Mouse (Mus musculus) forebrain, embryonic 10.5 days (tissue): Measurements from ENCODE around the gene Tex45. TPM values are rescaled to one million over a fixed set of nuclear protein-coding genes. Genes with fewer than 3 reads are reported as not detected.

Source experiments
- DNase-seq: peaks from one replicate; pipeline ENCODE4 v3.0.0-alpha.2; 2017; ENCODE audit warnings: low spot score; ENCODE audit errors: extremely low spot score
- H3K27ac ChIP-seq: fragments of 300-500 bp; sonication (generic); 2 replicates; pipeline ENCODE4 v1.5.1; 2016; ENCODE audit warnings: mild to moderate bottlenecking
- H3K27me3 ChIP-seq: fragments of 300-500 bp; sonication (generic); 2 replicates; pipeline ENCODE4 v1.6.1; 2016; ENCODE audit warnings: mild to moderate bottlenecking; ENCODE audit not compliant: poor library complexity, severe bottlenecking
- H3K36me3 ChIP-seq: fragments of 300-500 bp; sonication (generic); replicated peaks from 2 replicates; pipeline ENCODE4 v1.6.1; 2016; ENCODE audit warnings: mild to moderate bottlenecking, moderate library complexity
- H3K4me1 ChIP-seq: fragments of 300-500 bp; sonication (generic); 2 replicates; pipeline ENCODE4 v1.6.1; 2016
- H3K4me3 ChIP-seq: fragments of 300-500 bp; sonication (generic); 2 replicates; pipeline ENCODE4 v1.5.1; 2016; ENCODE audit warnings: mild to moderate bottlenecking, moderate library complexity
- H3K9me3 ChIP-seq: fragments of 300-500 bp; sonication (generic); 2 replicates; pipeline ENCODE4 v1.6.1; 2016; ENCODE audit warnings: mild to moderate bottlenecking, moderate library complexity
- WGBS: fragments of 180-500 bp; shearing (Covaris S2); methylation state at CpG from one replicate; pipeline ENCODE4 v1.1.7; 2016; 5-methylcytosine and 5-hydroxymethylcytosine counted together
- polyA plus RNA-seq: library from polyadenylated mRNA; unstranded; fragments of >200 nt; fragmentation: Nextera tagmentation; extraction: Ambion mirVana; gene quantifications from 2 replicates; pipeline ENCODE4 v1.2.1, GENCODE M21; 2016

Tex45 gene
- not detected in 2 replicates for polyA plus RNA-seq

- DNase-seq: no peak
- no peak within 1 kb of the TSS for H3K4me3 ChIP-seq
- H3K27me3 ChIP-seq: peaks cover 7% of the 10 kb centered on the region
- H3K9me3 ChIP-seq: no peaks in the 10 kb centered on the region
- no peaks in the 10 kb centered on the region for H3K36me3 ChIP-seq
- H3K27ac ChIP-seq: no peak within 1 kb of the TSS
- H3K4me1 ChIP-seq: peaks cover 11% of the 10 kb centered on the region
These were observed at the start of gene Tex45 for GRCm38 (mm10) chr8:3470562-3470961. Tex45 (plus strand) TSS chr8:3470862.

- H3K4me1 ChIP-seq: peaks cover 23% of the 10 kb centered on the region
- no peak overlapping the region for H3K27ac ChIP-seq
- H3K36me3 ChIP-seq: no peaks in the 10 kb centered on the region
- no peak for DNase-seq
- WGBS: 91% methylated on average over 5 of the region's 5 CpGs
- H3K27me3 ChIP-seq: no peaks in the 10 kb centered on the region
- H3K9me3 ChIP-seq: no peaks in the 10 kb centered on the region
- H3K4me3 ChIP-seq: no peak overlapping the region
These were observed 49.2 kb upstream of the Tex45 start for GRCm38 (mm10) chr8:3421507-3421906.

DNA sequence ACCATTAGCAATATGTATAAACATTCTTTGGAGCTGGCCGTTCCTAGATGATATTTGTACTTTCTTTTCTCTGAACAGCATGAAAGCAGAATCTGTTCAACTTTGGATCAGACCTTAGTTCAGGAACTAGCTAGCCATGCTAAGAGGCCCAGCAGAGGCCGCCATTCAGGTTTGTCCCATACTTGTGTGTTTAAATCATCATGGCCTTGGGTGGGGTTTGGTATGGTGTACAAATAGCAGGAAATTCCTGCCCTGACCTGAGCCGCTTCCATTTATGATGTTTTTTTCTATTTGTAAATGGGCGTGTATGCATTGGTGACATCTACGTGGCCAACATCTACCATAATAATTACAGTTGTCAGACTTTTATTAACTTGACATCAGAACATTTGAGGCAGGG, 45.4 kb upstream of the Tex45 start:
- no peaks in the 10 kb centered on the region for H3K4me1 ChIP-seq
- DNase-seq: no peak
- WGBS: 93% methylated on average over 5 of the region's 5 CpGs

DNA sequence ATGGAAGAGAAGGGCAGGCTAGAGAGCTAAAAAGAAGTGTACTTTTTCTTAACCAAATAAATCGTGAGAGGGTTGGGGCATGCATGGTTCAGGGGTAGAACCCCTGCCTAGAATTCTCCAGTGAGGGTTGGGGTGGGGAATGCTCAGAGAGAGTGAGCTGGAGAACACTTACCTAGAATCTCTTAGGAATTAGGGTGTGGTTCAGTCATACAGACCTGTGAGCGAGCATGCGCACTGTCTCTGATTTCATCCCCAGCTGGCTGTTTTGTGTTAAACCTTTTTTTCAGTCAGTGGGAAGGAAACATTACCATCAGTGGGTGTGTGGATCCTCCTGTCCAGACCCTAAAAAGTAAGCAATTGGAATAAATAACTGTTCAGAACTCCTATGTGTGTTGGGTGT, 44.5 kb upstream of the Tex45 start:
- no peaks in the 10 kb centered on the region for H3K9me3 ChIP-seq
- peaks cover 42% of the 10 kb centered on the region for H3K36me3 ChIP-seq
- no peak for DNase-seq
- no peaks in the 10 kb centered on the region for H3K4me1 ChIP-seq
- 90% methylated on average over 3 of the region's 3 CpGs for WGBS
- H3K27ac ChIP-seq: no peak overlapping the region
- no peak overlapping the region for H3K4me3 ChIP-seq
- no peaks in the 10 kb centered on the region for H3K27me3 ChIP-seq

More for the DNA sequence above, 45.4 kb upstream of the Tex45 start:
- Histone ChIP-seq H3K27me3 (no peaks in the 10 kb centered on the region), H3K4me3 (no peak overlapping the region), H3K27ac (no peak overlapping the region), H3K36me3 (peaks cover 32% of the 10 kb centered on the region), H3K9me3 (no peaks in the 10 kb centered on the region)

DNA sequence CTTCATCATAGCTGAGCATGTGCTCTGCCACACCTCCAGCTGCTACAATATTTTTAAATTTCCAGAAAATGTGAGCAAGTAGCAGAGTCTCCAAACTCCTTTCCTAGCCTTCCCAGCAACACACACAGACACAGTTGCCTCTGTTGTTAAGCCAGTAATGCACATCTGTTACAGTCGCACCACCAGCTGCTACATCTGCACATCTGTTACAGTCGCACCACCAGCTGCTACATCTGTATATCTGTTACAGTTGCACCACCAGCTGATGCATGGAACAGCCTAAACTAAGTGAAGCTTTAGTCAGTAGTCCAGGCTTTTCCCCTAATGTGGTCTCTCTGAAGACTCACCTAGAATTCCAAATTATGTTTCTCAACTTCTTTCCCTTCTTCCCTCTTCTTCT, 42.2 kb upstream of the Tex45 start:
- no peaks in the 10 kb centered on the region for H3K4me1 ChIP-seq
- H3K9me3 ChIP-seq: no peaks in the 10 kb centered on the region
- H3K4me3 ChIP-seq: no peak overlapping the region
- no peak overlapping the region for H3K27ac ChIP-seq
- peaks cover 64% of the 10 kb centered on the region for H3K36me3 ChIP-seq
- no peak for DNase-seq
- no peaks in the 10 kb centered on the region for H3K27me3 ChIP-seq
- WGBS: 87% methylated on average over 2 of the region's 2 CpGs

- Histone ChIP-seq H3K27me3 (no peaks in the 10 kb centered on the region), H3K4me3 (no peak overlapping the region), H3K27ac (no peak overlapping the region), H3K36me3 (peaks cover 79% of the 10 kb centered on the region), H3K4me1 (no peaks in the 10 kb centered on the region), H3K9me3 (no peaks in the 10 kb centered on the region)
- DNase-seq: no peak
- 90% methylated on average over 2 of the region's 2 CpGs for WGBS
These were observed 40.7 kb upstream of the Tex45 start for GRCm38 (mm10) chr8:3429966-3430365.

DNA sequence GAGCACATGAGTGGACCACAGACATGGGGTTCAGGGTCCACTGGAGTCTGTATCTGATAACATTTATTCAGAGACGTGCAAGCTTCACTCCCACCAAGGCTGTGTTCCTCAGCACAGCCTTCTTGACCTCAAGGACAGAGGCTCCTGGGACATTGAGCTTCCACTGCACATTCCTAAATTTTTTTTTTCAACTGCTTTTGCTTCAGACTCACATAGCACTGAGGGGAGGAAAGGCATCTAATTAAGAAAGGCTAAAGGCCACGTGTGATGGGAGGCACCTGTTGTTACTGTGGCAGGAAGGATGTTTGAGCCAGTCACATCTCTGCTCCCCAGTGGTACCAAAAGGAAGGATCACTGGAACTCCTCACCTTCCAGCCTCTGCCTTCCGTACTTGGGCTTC, 39.5 kb upstream of the Tex45 start:
- no peaks in the 10 kb centered on the region for H3K27me3 ChIP-seq
- no peaks in the 10 kb centered on the region for H3K4me1 ChIP-seq
- H3K27ac ChIP-seq: no peak overlapping the region
- H3K4me3 ChIP-seq: no peak overlapping the region
- WGBS: 82% methylated on average over 3 of the region's 3 CpGs
- no peaks in the 10 kb centered on the region for H3K9me3 ChIP-seq
- no peak for DNase-seq
- H3K36me3 ChIP-seq: peaks cover 89% of the 10 kb centered on the region

DNA sequence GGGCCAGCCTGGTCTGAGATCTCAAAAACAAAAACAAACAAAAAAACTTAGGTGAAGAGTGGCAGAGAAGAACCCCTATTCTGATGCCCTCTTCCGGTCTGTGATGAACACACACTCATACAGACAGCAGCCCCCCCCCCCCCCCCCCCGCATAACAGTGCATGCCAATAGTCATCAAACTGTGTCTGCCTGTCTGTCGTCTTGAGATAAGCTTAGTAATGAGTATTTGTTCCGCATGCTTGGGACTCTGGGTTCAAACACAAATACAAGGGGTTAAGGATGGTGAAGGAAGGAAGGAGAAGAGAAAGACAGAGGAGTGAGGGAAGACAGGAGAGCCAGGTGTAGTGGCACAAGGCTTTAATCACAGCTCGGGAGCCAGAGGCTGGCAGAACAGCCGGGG, 34.2 kb upstream of the Tex45 start:
- H3K36me3 ChIP-seq: peaks cover 98% of the 10 kb centered on the region
- H3K4me3 ChIP-seq: no peak overlapping the region
- DNase-seq: no peak
- no peaks in the 10 kb centered on the region for H3K27me3 ChIP-seq
- H3K4me1 ChIP-seq: no peaks in the 10 kb centered on the region
- H3K27ac ChIP-seq: no peak overlapping the region
- no peaks in the 10 kb centered on the region for H3K9me3 ChIP-seq
- WGBS: 93% methylated on average over 5 of the region's 6 CpGs

GRCm38 (mm10) chr8:3439510-3439909, 31.2 kb upstream of the Tex45 start:
- H3K27ac ChIP-seq: no peak overlapping the region
- H3K9me3 ChIP-seq: no peaks in the 10 kb centered on the region
- WGBS: 75% methylated on average over 12 of the region's 12 CpGs
- H3K4me3 ChIP-seq: no peak overlapping the region
- DNase-seq: no peak
- no peaks in the 10 kb centered on the region for H3K27me3 ChIP-seq
- no peaks in the 10 kb centered on the region for H3K4me1 ChIP-seq
- peaks cover 90% of the 10 kb centered on the region for H3K36me3 ChIP-seq

- Histone ChIP-seq H3K27me3 (no peaks in the 10 kb centered on the region), H3K9me3 (peaks cover 5% of the 10 kb centered on the region; the same call in 1 of the 2 replicates), H3K4me1 (no peaks in the 10 kb centered on the region), H3K27ac (no peak overlapping the region), H3K4me3 (no peak overlapping the region), H3K36me3 (peaks cover 95% of the 10 kb centered on the region)
- DNase-seq: no peak
- 87% methylated on average over 2 of the region's 2 CpGs for WGBS
These were observed 21.4 kb upstream of the Tex45 start for GRCm38 (mm10) chr8:3449226-3449625.

- Histone ChIP-seq H3K36me3 (peaks cover 94% of the 10 kb centered on the region), H3K27ac (no peak overlapping the region), H3K9me3 (peaks cover 5% of the 10 kb centered on the region; the same call in 1 of the 2 replicates), H3K27me3 (no peaks in the 10 kb centered on the region), H3K4me1 (no peaks in the 10 kb centered on the region), H3K4me3 (no peak overlapping the region)
- DNase-seq: peak; percentile 47
- WGBS: 34% methylated on average over 5 of the region's 5 CpGs
These were observed 20.0 kb upstream of the Tex45 start for GRCm38 (mm10) chr8:3450670-3451069.

DNA sequence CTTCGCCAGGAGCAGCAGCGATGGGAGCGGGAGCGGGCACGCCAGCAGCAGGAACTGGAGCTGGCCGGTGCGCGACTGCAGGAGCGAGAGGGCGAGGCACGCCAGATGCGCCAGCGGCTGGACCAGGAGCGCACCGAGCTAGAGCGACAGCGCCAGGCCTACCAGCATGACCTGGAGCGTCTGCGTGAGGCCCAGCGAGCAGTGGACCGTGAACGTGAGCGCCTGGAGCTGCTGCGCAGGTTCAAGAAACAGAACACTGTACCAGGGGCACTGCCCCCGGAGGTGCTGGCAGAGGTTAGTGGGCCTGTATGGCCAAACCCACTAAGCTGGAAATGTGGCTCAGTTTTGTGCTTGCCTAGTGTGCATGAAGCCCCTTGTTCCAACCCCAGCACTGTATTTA, 18.7 kb upstream of the Tex45 start:
- 96% methylated on average over 25 of the region's 25 CpGs for WGBS
- Histone ChIP-seq H3K4me1 (no peaks in the 10 kb centered on the region), H3K9me3 (peaks cover 5% of the 10 kb centered on the region; the same call in 1 of the 2 replicates), H3K36me3 (peaks cover 97% of the 10 kb centered on the region), H3K27ac (no peak overlapping the region), H3K4me3 (no peak overlapping the region), H3K27me3 (no peaks in the 10 kb centered on the region)
- DNase-seq: no peak

GRCm38 (mm10) chr8:3463248-3463647, 7.4 kb upstream of the Tex45 start:
- H3K27ac ChIP-seq: no peak overlapping the region
- H3K4me3 ChIP-seq: no peak overlapping the region
- no peaks in the 10 kb centered on the region for H3K9me3 ChIP-seq
- peaks cover 11% of the 10 kb centered on the region for H3K4me1 ChIP-seq
- no peaks in the 10 kb centered on the region for H3K27me3 ChIP-seq
- peaks cover 10% of the 10 kb centered on the region for H3K36me3 ChIP-seq
- WGBS: 91% methylated on average over 2 of the region's 2 CpGs
- no peak for DNase-seq

- WGBS: 58% methylated on average over 5 of the region's 5 CpGs
These were observed 6.4 kb upstream of the Tex45 start for GRCm38 (mm10) chr8:3464309-3464708.

More at GRCm38 (mm10) chr8:3464309-3464708, 6.4 kb upstream of the Tex45 start:
- peak; percentile 51 for DNase-seq
- Histone ChIP-seq H3K27me3 (no peaks in the 10 kb centered on the region), H3K27ac (0 out of 2 replicates have a peak overlapping the region, but pooled peaks have one; percentile 35), H3K4me1 (peaks cover 11% of the 10 kb centered on the region), H3K9me3 (no peaks in the 10 kb centered on the region), H3K4me3 (no peak overlapping the region), H3K36me3 (no peaks in the 10 kb centered on the region)
